Mouse (Mus musculus) G1E (cell line): ENCODE data around the gene Olfr1391. TPM values are rescaled to one million over a fixed set of nuclear protein-coding genes. Genes with fewer than 3 reads are reported as not detected.
A peak's percentile ranks its signal among the peaks of the same experiment; 100 is the strongest.
"Not testable (repeated sequence)": the region's sequence is repeated elsewhere in the genome, so short reads cannot be mapped to it uniquely, and the experiment has no call there.

ENCODE experiments used
- ATAC-seq: 2 replicates; pipeline ENCODE4 v1.8.0; 2016; ENCODE audit warnings: mild to moderate bottlenecking; ENCODE audit not compliant: insufficient number of reproducible peaks, poor library complexity, low FRiP score, severe bottlenecking; ENCODE audit errors: extremely low read depth
- DNase-seq: peaks from one replicate; pipeline ENCODE4 v3.0.0; 2012; ENCODE audit warnings: low spot score
- H3K27me3 ChIP-seq: 2 replicates; pipeline ENCODE4 v1.6.1; 2012; ENCODE audit warnings: mild to moderate bottlenecking, low read length, inconsistent platforms; ENCODE audit not compliant: insufficient read depth
- H3K36me3 ChIP-seq: replicated peaks from 2 replicates; pipeline ENCODE3; 2012; ENCODE audit warnings: mild to moderate bottlenecking, inconsistent platforms
- H3K4me1 ChIP-seq: 2 replicates; pipeline ENCODE4 v1.6.1; 2012; ENCODE audit warnings: low read depth, low read length, inconsistent platforms, mixed read lengths; ENCODE audit not compliant: insufficient read depth
- H3K4me3 ChIP-seq: 2 replicates; pipeline ENCODE4 v1.5.1; 2012; ENCODE audit warnings: low read depth, mild to moderate bottlenecking, inconsistent platforms, low read length, moderate library complexity, mixed read lengths
- H3K9me3 ChIP-seq: replicated peaks from 2 replicates; pipeline ENCODE4 v1.6.1; 2012; ENCODE audit warnings: inconsistent platforms
- CTCF ChIP-seq: IDR thresholded peaks from 2 replicates; pipeline ENCODE4 v1.5.1; 2012; ENCODE audit warnings: low read depth, low read length, inconsistent platforms, mixed read lengths
- GATA1 ChIP-seq: IDR thresholded peaks from 2 replicates; pipeline ENCODE4 v1.6.1; 2012; ENCODE audit warnings: borderline replicate concordance, low read length, inconsistent platforms, mixed read lengths
- GATA2 ChIP-seq: IDR thresholded peaks from 2 replicates; pipeline ENCODE4 v1.6.1; 2012; ENCODE audit warnings: low read depth, low read length, inconsistent platforms, borderline replicate concordance
- POLR2AphosphoS5 ChIP-seq: IDR thresholded peaks from 2 replicates; pipeline ENCODE4 v1.6.1; 2012; ENCODE audit warnings: low read depth, low read length, inconsistent platforms; ENCODE audit not compliant: insufficient replicate concordance
- TAL1 ChIP-seq: conservative IDR thresholded peaks from 2 replicates; pipeline ENCODE4 v1.6.1; 2012; ENCODE audit warnings: low read depth, low read length, inconsistent platforms, mixed read lengths
- polyA plus RNA-seq: library from polyadenylated mRNA; stranded (reverse); fragments of >175 nt; gene quantifications from 2 replicates; pipeline ENCODE4 v1.2.3, GENCODE M21; 2012
- total RNA-seq, 2 experiments: library from RNA; stranded (forward) in 1 of 2; stranded (reverse) in 1 of 2; fragments of 200-1000 nt in 1 of 2; fragments of >200 nt in 1 of 2; fragmentation: Nextera tagmentation in 1 of 2; gene quantifications; 2 replicates each; pipeline ENCODE4 v1.2.3; 2014 to 2017

The Olfr1391 gene
- total RNA-seq (2014; fragmentation: Nextera tagmentation) (not detected in 2 replicates), total RNA-seq (2017) (0.16 TPM in 1 of 2 replicates, not detected in the other), polyA plus RNA-seq (not detected in 2 replicates)

- ATAC-seq (no peak), DNase-seq (no peak)
- no peaks in the 10 kb centered on the region for H3K27me3 ChIP-seq
- TF ChIP-seq POLR2AphosphoS5 (no peak), TAL1 (no peak), GATA2 (no peak), GATA1 (no peak), CTCF (no peak)
- H3K9me3 ChIP-seq = no peaks in the 10 kb centered on the region
- H3K4me3 ChIP-seq = no peak within 1 kb of the TSS
- H3K4me1 ChIP-seq = no peaks in the 10 kb centered on the region
- no peaks in the 10 kb centered on the region for H3K36me3 ChIP-seq
These were observed at the start of gene Olfr1391 for GRCm38 (mm10) chr11:49322442-49322841. Gene Olfr1391 (plus strand): TSS chr11:49322742.

DNA sequence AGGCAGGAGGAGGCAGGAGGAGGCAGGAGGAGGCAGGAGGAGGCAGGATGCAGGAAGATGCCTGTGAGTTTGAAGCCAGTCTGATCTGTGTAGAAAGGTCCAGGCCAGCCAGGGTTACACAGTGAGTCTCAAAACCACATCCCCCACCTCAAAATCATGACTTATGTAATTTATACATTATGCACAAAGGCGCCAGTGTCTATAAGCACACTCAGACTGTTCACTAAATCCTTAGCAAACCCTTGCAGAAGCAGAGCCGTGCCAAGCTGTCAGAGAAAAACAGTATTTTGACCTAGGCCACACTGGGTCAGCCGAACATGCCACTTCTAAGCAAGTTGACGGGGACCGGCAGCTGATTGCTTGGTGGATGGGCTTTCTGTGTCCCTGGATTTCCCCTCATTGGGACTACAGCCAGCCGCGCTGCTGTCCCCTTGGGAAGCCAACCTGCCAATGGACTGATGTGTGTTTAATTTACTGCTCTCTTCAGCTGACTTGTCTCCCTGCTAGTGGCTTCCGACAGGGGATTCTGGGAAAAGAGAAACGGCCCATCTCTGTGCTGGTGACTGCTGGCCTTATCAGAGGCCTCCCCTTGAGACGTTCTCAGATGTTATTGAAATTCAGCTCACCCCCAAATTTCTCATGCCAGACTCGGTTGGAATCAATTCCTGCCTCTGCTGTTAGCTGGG lies 48.6 kb upstream of the Olfr1391 start:
- no peak overlapping the region for H3K4me3 ChIP-seq
- ATAC-seq = no peak
- TF ChIP-seq GATA2 (no peak), POLR2AphosphoS5 (no peak), GATA1 (no peak), TAL1 (no peak), CTCF (no peak)
- H3K36me3 ChIP-seq = no peaks in the 10 kb centered on the region
- DNase-seq = no peak
- H3K9me3 ChIP-seq = no peaks in the 10 kb centered on the region
- peaks cover 12% of the 10 kb centered on the region for H3K27me3 ChIP-seq
- H3K4me1 ChIP-seq = peaks cover 7% of the 10 kb centered on the region

GRCm38 (mm10) chr11:49278222-49278621 lies 44.3 kb upstream of the Olfr1391 start, which contains the start of gene Olfr1393:
Gene Olfr1393 (plus strand): TSS chr11:49278304.
- ATAC-seq (peak; percentile 87), DNase-seq (no peak)
- TF ChIP-seq CTCF (no peak), GATA2 (no peak), TAL1 (no peak), POLR2AphosphoS5 (no peak), GATA1 (no peak)
- Histone ChIP-seq H3K9me3 (no peaks in the 10 kb centered on the region), H3K27me3 (peaks cover 3% of the 10 kb centered on the region; the same call in 1 of the 2 replicates), H3K4me3 (no peak within 1 kb of the TSS), H3K4me1 (peaks cover 7% of the 10 kb centered on the region), H3K36me3 (no peaks in the 10 kb centered on the region)

DNA sequence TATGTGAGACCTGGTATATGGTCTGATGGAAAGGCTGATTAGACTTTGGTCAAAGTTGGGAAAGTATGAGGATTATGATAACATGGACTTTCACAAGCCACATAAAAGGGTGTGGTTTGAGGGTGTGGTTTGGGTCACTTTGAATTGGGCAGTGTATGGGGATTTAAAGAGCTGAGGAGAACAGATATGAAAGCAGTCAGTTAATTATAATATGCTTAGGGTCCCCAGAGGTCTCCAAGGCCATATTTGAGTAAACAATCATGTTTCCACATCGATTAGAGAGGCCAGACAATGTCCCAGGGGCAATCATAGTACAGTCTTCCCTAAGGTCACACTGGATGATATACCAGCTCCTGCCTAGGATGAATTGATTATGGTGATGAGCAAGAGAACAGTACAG lies 37.6 kb upstream of the Olfr1391 start, which contains the start of gene Olfr1392:
Gene Olfr1392, plus strand, starts transcription at position 301 of the 400 bp plus-strand sequence.
- not testable (repeated sequence) for H3K36me3 ChIP-seq, H3K4me3 ChIP-seq, H3K4me1 ChIP-seq, ATAC-seq, H3K9me3 ChIP-seq, DNase-seq
- H3K27me3 ChIP-seq = peaks cover 12% of the 10 kb centered on the region; the same call in 1 of the 2 replicates

DNA sequence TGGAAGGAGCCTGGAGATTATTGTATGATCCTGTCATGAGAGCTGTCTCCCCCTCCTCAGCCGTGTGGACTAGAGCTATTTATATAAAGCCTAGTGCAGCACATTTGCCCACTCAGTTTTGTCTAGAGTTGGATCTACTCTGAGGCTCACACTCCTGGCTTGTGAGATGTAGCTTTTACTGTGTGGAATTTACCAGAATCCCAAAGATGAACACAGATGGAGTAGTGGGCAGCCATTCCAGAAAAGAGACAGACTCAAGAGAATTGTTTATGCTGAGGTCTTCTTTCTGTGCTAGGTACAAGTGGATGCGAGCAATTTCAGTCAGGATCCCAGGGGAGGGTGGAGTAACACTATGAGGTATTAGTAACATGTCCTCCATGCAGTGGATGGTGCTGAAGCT lies 35.3 kb upstream of the Olfr1391 start:
- ATAC-seq (no peak), DNase-seq (no peak)
- no peaks in the 10 kb centered on the region for H3K9me3 ChIP-seq
- TF ChIP-seq GATA2 = no peak
- TF ChIP-seq GATA1 = no peak
- TF ChIP-seq TAL1 = no peak
- TF ChIP-seq CTCF = no peak
- TF ChIP-seq POLR2AphosphoS5 = no peak
- peaks cover 12% of the 10 kb centered on the region; the same call in 1 of the 2 replicates for H3K27me3 ChIP-seq
- no peak overlapping the region for H3K4me3 ChIP-seq
- H3K36me3 ChIP-seq = no peaks in the 10 kb centered on the region
- 0 out of 2 replicates have a peak, but pooled peaks cover 4% of the 10 kb centered on the region for H3K4me1 ChIP-seq

GRCm38 (mm10) chr11:49292777-49293176 lies 29.8 kb upstream of the Olfr1391 start:
- Histone ChIP-seq H3K4me1 (no peaks in the 10 kb centered on the region), H3K36me3 (no peaks in the 10 kb centered on the region), H3K9me3 (no peaks in the 10 kb centered on the region), H3K27me3 (0 out of 2 replicates have a peak, but pooled peaks cover 4% of the 10 kb centered on the region), H3K4me3 (no peak overlapping the region)
- no peak for DNase-seq
- ATAC-seq = no peak
- TF ChIP-seq POLR2AphosphoS5 = no peak
- no peak for TF ChIP-seq GATA1
- TF ChIP-seq CTCF = no peak
- no peak for TF ChIP-seq GATA2
